Mouse (Mus musculus) hindbrain, postnatal 0 days (tissue): ENCODE results near the gene Bpi. TPM values are rescaled to one million over a fixed set of nuclear protein-coding genes. Genes with fewer than 3 reads are reported as not detected.

Source experiments
- ATAC-seq: fragments of 200-750 bp; cut with Nextera tagmentation; 2 replicates; pipeline ENCODE4 v1.8.0; 2017; ENCODE audit warnings: mild to moderate bottlenecking, moderate TSS enrichment, moderate library complexity
- DNase-seq: peaks from one replicate; pipeline ENCODE4 v3.0.0-alpha.2; 2015; ENCODE audit warnings: low spot score
- H3K27ac ChIP-seq: fragments of 300-500 bp; sonication (generic); 2 replicates; pipeline ENCODE4 v1.5.1; 2014; ENCODE audit warnings: mild to moderate bottlenecking
- H3K27me3 ChIP-seq: fragments of 300-500 bp; sonication (generic); 2 replicates; pipeline ENCODE4 v1.6.1; 2014; ENCODE audit warnings: low read length, mixed read lengths; ENCODE audit not compliant: insufficient read depth
- H3K36me3 ChIP-seq: fragments of 300-500 bp; sonication (generic); 2 replicates; pipeline ENCODE4 v1.6.1; 2014; ENCODE audit warnings: low read length, mixed read lengths; ENCODE audit not compliant: insufficient read depth
- H3K4me1 ChIP-seq: fragments of 300-500 bp; sonication (generic); 2 replicates; pipeline ENCODE4 v1.6.1; 2014; ENCODE audit warnings: antibody characterized with exemption, low read length, mixed read lengths; ENCODE audit not compliant: insufficient read depth
- H3K4me2 ChIP-seq: fragments of 300-500 bp; sonication (generic); 2 replicates; pipeline ENCODE4 v1.6.1; 2014; ENCODE audit warnings: low read depth, mild to moderate bottlenecking, low read length, moderate library complexity, mixed read lengths
- H3K4me3 ChIP-seq: fragments of 300-500 bp; sonication (generic); 2 replicates; pipeline ENCODE4 v1.5.1; 2014; ENCODE audit warnings: low read length
- H3K9ac ChIP-seq: fragments of 300-500 bp; sonication (generic); replicated peaks from 2 replicates; pipeline ENCODE4 v1.6.1; 2014; ENCODE audit warnings: mild to moderate bottlenecking, low read length, moderate library complexity, mixed read lengths
- H3K9me3 ChIP-seq: fragments of 300-500 bp; sonication (generic); 2 replicates; pipeline ENCODE4 v1.6.1; 2016; ENCODE audit warnings: low read length, mixed read lengths
- CTCF ChIP-seq: IDR thresholded peaks from 2 replicates; pipeline ENCODE4 v1.5.1; 2016; ENCODE audit warnings: antibody characterized with exemption, control low read depth, low read depth
- WGBS: fragments of 180-500 bp; shearing (Covaris S2); extraction: QIAGEN DNeasy Blood & Tissue Kit; methylation state at CpG from one replicate; pipeline ENCODE4 v1.1.7; 2014; 5-methylcytosine and 5-hydroxymethylcytosine counted together
- polyA plus RNA-seq: library from polyadenylated mRNA; unstranded; fragments of >200 nt; fragmentation: Nextera tagmentation; extraction: Ambion mirVana; gene quantifications from 2 replicates; pipeline ENCODE4 v1.2.1, GENCODE M21; 2015
- total RNA-seq: library from RNA; depleted of rRNA; stranded (reverse); fragments of >200 nt; gene quantifications from 2 replicates; pipeline ENCODE4 v1.2.3, GENCODE M21; 2014

Bpi gene
- total and polyA plus RNA-seq, 2 experiments from 2014 or later = not detected

GRCm38 (mm10) chr2:158228670-158229502, 29.0 kb upstream of the Bpi start, which contains the start of gene D630003M21Rik:
D630003M21Rik (minus strand) TSS chr2:158229222.
- Histone ChIP-seq H3K27me3 (no peaks in the 10 kb centered on the region), H3K9ac (peak within 1 kb of the TSS; percentile 44), H3K27ac (peak within 1 kb of the TSS; percentile 23; the same call in 1 of the 2 replicates), H3K36me3 (no peaks in the 10 kb centered on the region), H3K4me1 (peaks cover 10% of the 10 kb centered on the region; the same call in 1 of the 2 replicates), H3K4me2 (peak within 1 kb of the TSS; percentile 68), H3K4me3 (peak within 1 kb of the TSS; percentile 41), H3K9me3 (no peaks in the 10 kb centered on the region)
- TF ChIP-seq CTCF = peak; percentile 37
- DNase-seq (peak; percentile 68), ATAC-seq (peak; percentile 84)
- WGBS = 1% methylated on average over 36 of the region's 55 CpGs

DNA sequence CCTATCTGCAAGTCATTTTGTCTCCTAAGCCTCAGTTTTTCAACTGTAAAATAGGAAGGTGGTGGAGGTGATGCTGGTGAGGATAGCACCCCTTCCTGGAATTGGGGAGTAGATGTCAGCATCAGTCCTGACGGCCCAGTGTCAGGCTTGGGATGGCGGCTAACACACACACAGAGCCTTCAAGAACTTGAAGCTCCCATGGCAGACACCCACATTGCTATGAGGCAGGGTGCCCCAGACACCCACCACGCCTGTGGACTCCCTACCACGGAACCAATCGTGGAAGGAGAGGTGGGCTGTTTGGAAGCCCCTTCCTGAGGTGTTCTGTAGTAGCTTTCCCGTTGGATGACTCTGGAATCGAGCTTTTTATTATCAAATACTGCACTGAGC, 28.4 kb upstream of the Bpi start:
- DNase-seq (no peak), ATAC-seq (no peak)
- 21% methylated on average over 7 of the region's 7 CpGs for WGBS

GRCm38 (mm10) chr2:158230617-158231016, 27.3 kb upstream of the Bpi start:
- WGBS = 41% methylated on average over 6 of the region's 6 CpGs
- Histone ChIP-seq H3K4me3 (no peak overlapping the region), H3K4me2 (no peak overlapping the region), H3K9me3 (no peaks in the 10 kb centered on the region), H3K36me3 (no peaks in the 10 kb centered on the region), H3K27ac (no peak overlapping the region), H3K27me3 (no peaks in the 10 kb centered on the region), H3K4me1 (peaks cover 10% of the 10 kb centered on the region; the same call in 1 of the 2 replicates), H3K9ac (no peak overlapping the region)
- DNase-seq (no peak), ATAC-seq (no peak)
- TF ChIP-seq CTCF = no peak

More for the DNA sequence above, 28.4 kb upstream of the Bpi start:
- H3K4me3 ChIP-seq = peak overlapping the region; percentile 41
- no peak for TF ChIP-seq CTCF
- peak overlapping the region; percentile 23; the same call in 1 of the 2 replicates for H3K27ac ChIP-seq
- H3K4me1 ChIP-seq = peaks cover 10% of the 10 kb centered on the region; the same call in 1 of the 2 replicates
- H3K4me2 ChIP-seq = peak overlapping the region; percentile 68
- no peaks in the 10 kb centered on the region for H3K9me3 ChIP-seq
- peak overlapping the region; percentile 44 for H3K9ac ChIP-seq
- H3K36me3 ChIP-seq = no peaks in the 10 kb centered on the region
- H3K27me3 ChIP-seq = no peaks in the 10 kb centered on the region

DNA sequence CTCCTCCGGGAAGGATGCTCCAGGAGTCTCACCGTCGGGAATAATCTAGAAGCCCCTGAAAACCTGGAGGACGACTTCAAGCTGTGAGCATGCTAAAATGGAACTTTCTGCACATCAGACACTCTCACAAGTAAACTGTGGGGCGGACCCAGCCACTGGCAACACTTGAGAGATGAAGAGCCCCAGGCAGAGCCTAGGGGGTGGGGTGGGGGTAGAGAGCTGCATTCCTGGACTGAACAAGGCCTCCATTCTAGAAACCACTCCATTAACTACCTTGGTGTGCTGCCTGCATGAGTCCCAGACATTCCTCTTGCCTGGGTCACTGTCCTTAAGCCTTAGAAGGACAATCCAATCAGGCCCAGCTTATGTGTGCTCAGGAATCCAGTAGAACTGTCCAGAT, 26.8 kb upstream of the Bpi start:
- Histone ChIP-seq H3K27me3 (no peaks in the 10 kb centered on the region), H3K4me2 (no peak overlapping the region), H3K9ac (no peak overlapping the region), H3K27ac (no peak overlapping the region), H3K4me3 (no peak overlapping the region), H3K36me3 (no peaks in the 10 kb centered on the region), H3K9me3 (no peaks in the 10 kb centered on the region), H3K4me1 (peaks cover 10% of the 10 kb centered on the region; the same call in 1 of the 2 replicates)
- 53% methylated on average over 5 of the region's 5 CpGs for WGBS
- ATAC-seq (no peak), DNase-seq (no peak)
- TF ChIP-seq CTCF = no peak

GRCm38 (mm10) chr2:158232414-158232813, 25.5 kb upstream of the Bpi start:
- H3K27ac ChIP-seq = no peak overlapping the region
- no peaks in the 10 kb centered on the region for H3K9me3 ChIP-seq
- 49% methylated on average over 3 of the region's 3 CpGs for WGBS
- no peak overlapping the region for H3K4me3 ChIP-seq
- H3K27me3 ChIP-seq = no peaks in the 10 kb centered on the region
- DNase-seq = no peak
- no peak for TF ChIP-seq CTCF
- no peak overlapping the region for H3K4me2 ChIP-seq
- H3K4me1 ChIP-seq = peaks cover 10% of the 10 kb centered on the region; the same call in 1 of the 2 replicates
- ATAC-seq = no peak
- H3K36me3 ChIP-seq = no peaks in the 10 kb centered on the region
- H3K9ac ChIP-seq = no peak overlapping the region

GRCm38 (mm10) chr2:158233106-158233505, 24.8 kb upstream of the Bpi start:
- H3K9ac ChIP-seq = no peak overlapping the region
- TF ChIP-seq CTCF = no peak
- no peak overlapping the region for H3K4me3 ChIP-seq
- no peaks in the 10 kb centered on the region for H3K36me3 ChIP-seq
- WGBS = 73% methylated on average over 3 of the region's 3 CpGs
- H3K4me1 ChIP-seq = peaks cover 10% of the 10 kb centered on the region; the same call in 1 of the 2 replicates
- H3K4me2 ChIP-seq = no peak overlapping the region
- ATAC-seq (no peak), DNase-seq (no peak)
- H3K9me3 ChIP-seq = no peaks in the 10 kb centered on the region
- H3K27ac ChIP-seq = no peak overlapping the region
- H3K27me3 ChIP-seq = no peaks in the 10 kb centered on the region

- Histone ChIP-seq H3K4me1 (no peaks in the 10 kb centered on the region), H3K27me3 (no peaks in the 10 kb centered on the region), H3K36me3 (no peaks in the 10 kb centered on the region), H3K27ac (no peak overlapping the region), H3K4me2 (no peak overlapping the region), H3K4me3 (no peak overlapping the region), H3K9me3 (no peaks in the 10 kb centered on the region), H3K9ac (no peak overlapping the region)
- no peak for ATAC-seq
- no peak for TF ChIP-seq CTCF
- DNase-seq = no peak
Observed at GRCm38 (mm10) chr2:158236698-158237097, 21.2 kb upstream of the Bpi start.
